Mouse (Mus musculus): ENCODE data around the gene Gm973.

DNA sequence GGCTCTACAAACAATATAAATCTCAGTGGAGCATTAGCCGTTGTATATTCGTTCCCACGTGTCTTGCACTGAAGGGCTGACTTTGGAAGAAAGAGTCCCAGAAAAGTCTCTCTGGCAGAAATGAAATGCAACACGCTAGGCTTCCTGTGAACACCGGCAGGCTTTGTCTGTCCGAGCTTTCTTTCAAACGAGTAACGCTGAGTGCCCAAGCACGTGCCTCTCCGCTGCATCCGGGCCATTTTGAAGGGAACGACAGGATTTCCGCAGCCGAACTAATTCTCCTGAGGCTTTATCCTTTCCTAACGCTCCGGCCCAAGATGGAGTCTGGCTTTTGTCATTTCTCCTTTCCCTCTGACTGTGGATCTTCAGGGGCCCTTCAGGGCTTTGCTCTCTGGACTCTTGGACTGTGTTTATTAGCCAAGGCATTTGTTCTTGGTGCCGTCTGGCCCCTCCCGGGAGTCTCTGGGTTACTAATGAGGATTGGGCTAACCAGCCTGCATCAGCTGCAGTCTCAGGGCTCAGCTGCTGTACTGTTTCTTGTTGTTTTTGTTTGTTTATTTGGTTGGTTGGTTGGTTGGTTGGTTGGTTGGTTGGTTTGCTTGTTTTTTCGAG, 24.6 kb downstream of the Gm973 start:
- TF ChIP-seq POLR2AphosphoS5 (IDR thresholded peaks at IDR 0.05; ENCODE audit: insufficient replicate concordance, low read depth, low read length) (no peak), CTCF (IDR thresholded peaks at IDR 0.05; ENCODE audit: low read depth, low read length) (no peak)

All from G1E (cell line).